Mouse (Mus musculus) MEL (cell line): ENCODE data around the gene Mical3. TPM values are rescaled to one million over a fixed set of nuclear protein-coding genes. Genes with fewer than 3 reads are reported as not detected.

Experiments
- DNase-seq: peaks from one replicate; pipeline ENCODE4 v3.0.0; 2011; ENCODE audit warnings: low read depth, low spot score
- H3K27ac ChIP-seq: 2 replicates; pipeline ENCODE4 v1.5.1; 2012; ENCODE audit warnings: low read depth, mild to moderate bottlenecking, control low read depth, low read length, moderate library complexity; ENCODE audit not compliant: control insufficient read depth
- H3K27me3 ChIP-seq, 2 experiments: fragments of 150-350 bp in 1 of 2; sonication (generic) in 1 of 2; 2 replicates each; pipeline ENCODE4 v1.6.1; 2012; ENCODE audit warnings: low read length in 2 of 2, mild to moderate bottlenecking in 2 of 2, improper control_type of control experiment in 1 of 2, moderate library complexity in 1 of 2; ENCODE audit not compliant: insufficient read depth in 2 of 2, control insufficient read depth in 1 of 2
- H3K36me3 ChIP-seq, 2 experiments: 2 replicates each; pipeline ENCODE4 v1.6.1; 2012 to 2014; ENCODE audit warnings: low read length in 2 of 2, improper control_type of control experiment in 1 of 2, inconsistent platforms in 1 of 2, mild to moderate bottlenecking in 1 of 2; ENCODE audit not compliant: insufficient read depth in 2 of 2, control insufficient read depth in 1 of 2
- H3K4me1 ChIP-seq, 2 experiments: fragments of 150-350 bp in 1 of 2; sonication (generic) in 1 of 2; 2 replicates each; pipeline ENCODE4 v1.6.1; 2012; ENCODE audit warnings: low read length in 2 of 2, improper control_type of control experiment in 1 of 2, mild to moderate bottlenecking in 1 of 2; ENCODE audit not compliant: insufficient read depth in 2 of 2, control insufficient read depth in 1 of 2
- H3K4me3 ChIP-seq, 2 experiments: fragments of 150-350 bp in 1 of 2; sonication (generic) in 1 of 2; 2 replicates each; pipeline ENCODE4 v1.5.1; 2012; ENCODE audit warnings: low read depth in 2 of 2, low read length in 2 of 2, mild to moderate bottlenecking in 2 of 2, moderate library complexity in 2 of 2, control low read depth in 1 of 2, improper control_type of control experiment in 1 of 2; ENCODE audit not compliant: control insufficient read depth in 1 of 2, insufficient read depth in 1 of 2
- H3K79me2 ChIP-seq: 2 replicates; pipeline ENCODE4 v1.6.1; 2012; ENCODE audit warnings: mild to moderate bottlenecking, low read length, moderate library complexity; ENCODE audit not compliant: control insufficient read depth, poor library complexity, insufficient read depth
- H3K9ac ChIP-seq: 2 replicates; pipeline ENCODE4 v1.6.1; 2012; ENCODE audit warnings: low read depth, mild to moderate bottlenecking, control low read depth, low read length, moderate library complexity; ENCODE audit not compliant: control insufficient read depth, poor library complexity, severe bottlenecking
- H3K9me3 ChIP-seq: fragments of 150-350 bp; sonication (generic); replicated peaks from 2 replicates; pipeline ENCODE4 v1.6.1; 2012; ENCODE audit warnings: mild to moderate bottlenecking, low read length, improper control_type of control experiment, moderate library complexity; ENCODE audit not compliant: insufficient read depth
- BHLHE40 ChIP-seq: IDR thresholded peaks from 2 replicates; pipeline ENCODE4 v1.6.1; 2012; ENCODE audit warnings: low read depth, mild to moderate bottlenecking, inconsistent platforms, low read length, improper control_type of control experiment, borderline replicate concordance
- CTCF ChIP-seq, 3 experiments: IDR thresholded peaks in 2 of 3; conservative IDR thresholded peaks in 1 of 3; 2 replicates each; pipeline ENCODE4 v1.5.1; 2011 to 2012; ENCODE audit warnings: low read length in 3 of 3, low read depth in 2 of 3, mild to moderate bottlenecking in 2 of 3, improper control_type of control experiment in 1 of 3, inconsistent platforms in 1 of 3, mixed read lengths in 1 of 3, moderate library complexity in 1 of 3; ENCODE audit not compliant: control insufficient read depth in 1 of 3, insufficient read depth in 1 of 3, poor library complexity in 1 of 3, severe bottlenecking in 1 of 3
- E2F4 ChIP-seq: IDR thresholded peaks from 2 replicates; pipeline ENCODE4 v1.6.1; 2011; ENCODE audit warnings: low read depth, low read length, improper control_type of control experiment, borderline replicate concordance
- ELF1 ChIP-seq: IDR thresholded peaks from 2 replicates; pipeline ENCODE4 v1.6.1; 2014; ENCODE audit warnings: low read depth, mild to moderate bottlenecking, inconsistent platforms, low read length, improper control_type of control experiment, moderate library complexity
- EP300 ChIP-seq, 2 experiments: IDR thresholded peaks; 2 replicates each; pipeline ENCODE4 v1.6.1; 2011; ENCODE audit warnings: improper control_type of control experiment in 2 of 2, low read length in 2 of 2, low read depth in 1 of 2, mild to moderate bottlenecking in 1 of 2
- GABPA ChIP-seq: IDR thresholded peaks from 2 replicates; pipeline ENCODE4 v1.6.1; 2012; ENCODE audit warnings: low read depth, mild to moderate bottlenecking, inconsistent platforms, low read length, improper control_type of control experiment, moderate library complexity
- HCFC1 ChIP-seq: IDR thresholded peaks from 2 replicates; pipeline ENCODE4 v1.6.1; 2012; ENCODE audit warnings: low read depth, mild to moderate bottlenecking, inconsistent platforms, low read length, improper control_type of control experiment, moderate library complexity
- KAT2A ChIP-seq: conservative IDR thresholded peaks from 2 replicates; pipeline ENCODE4 v1.6.1; 2012; ENCODE audit warnings: low read depth, low read length, improper control_type of control experiment, inconsistent platforms
- MAZ ChIP-seq: IDR thresholded peaks from 2 replicates; pipeline ENCODE4 v1.6.1; 2012; ENCODE audit warnings: low read depth, mild to moderate bottlenecking, inconsistent platforms, low read length, improper control_type of control experiment
- MEF2A ChIP-seq: IDR thresholded peaks from 2 replicates; pipeline ENCODE4 v1.6.1; 2014; ENCODE audit warnings: low read depth, mild to moderate bottlenecking, inconsistent platforms, low read length, improper control_type of control experiment; ENCODE audit not compliant: poor library complexity, insufficient replicate concordance, severe bottlenecking; ENCODE audit errors: extremely low read depth
- MXI1 ChIP-seq: IDR thresholded peaks from 2 replicates; pipeline ENCODE4 v1.6.1; 2011; ENCODE audit warnings: mild to moderate bottlenecking, low read depth, low read length, improper control_type of control experiment
- MYB ChIP-seq: IDR thresholded peaks from 2 replicates; pipeline ENCODE4 v1.6.1; 2011; ENCODE audit warnings: mild to moderate bottlenecking, low read depth, low read length, improper control_type of control experiment
- MYC ChIP-seq: IDR thresholded peaks from 2 replicates; pipeline ENCODE4 v1.6.1; 2011; ENCODE audit warnings: low read depth, mild to moderate bottlenecking, low read length, improper control_type of control experiment, moderate library complexity
- NELFE ChIP-seq: IDR thresholded peaks from 2 replicates; pipeline ENCODE4 v1.6.1; 2011; ENCODE audit warnings: low read depth, low read length, improper control_type of control experiment
- NRF1 ChIP-seq: IDR thresholded peaks from 2 replicates; pipeline ENCODE4 v1.6.1; 2014; ENCODE audit warnings: low read depth, mild to moderate bottlenecking, inconsistent platforms, low read length, improper control_type of control experiment, moderate library complexity; ENCODE audit not compliant: poor library complexity, insufficient read depth, severe bottlenecking
- POLR2A ChIP-seq, 2 experiments: IDR thresholded peaks; 2 replicates each; pipeline ENCODE4 v1.6.1; 2011 to 2012; ENCODE audit warnings: low read length in 2 of 2, mild to moderate bottlenecking in 2 of 2, control low read depth in 1 of 2, improper control_type of control experiment in 1 of 2, low read depth in 1 of 2, moderate library complexity in 1 of 2; ENCODE audit not compliant: control insufficient read depth in 1 of 2, insufficient read depth in 1 of 2, poor library complexity in 1 of 2
- POLR2AphosphoS2 ChIP-seq: IDR thresholded peaks from 2 replicates; pipeline ENCODE4 v1.6.1; 2011; ENCODE audit warnings: low read length, improper control_type of control experiment
- POLR2AphosphoS5 ChIP-seq: IDR thresholded peaks from 2 replicates; pipeline ENCODE4 v1.6.1; 2012; ENCODE audit warnings: low read depth, borderline replicate concordance, mild to moderate bottlenecking, inconsistent platforms, low read length, moderate library complexity, mixed read lengths
- RCOR1 ChIP-seq: IDR thresholded peaks from 2 replicates; pipeline ENCODE4 v1.6.1; 2012; ENCODE audit warnings: low read depth, mild to moderate bottlenecking, inconsistent platforms, low read length, improper control_type of control experiment
- SIN3A ChIP-seq: IDR thresholded peaks from 2 replicates; pipeline ENCODE4 v1.6.1; 2012; ENCODE audit warnings: low read length, improper control_type of control experiment, inconsistent platforms
- SMC3 ChIP-seq: IDR thresholded peaks from 2 replicates; pipeline ENCODE4 v1.6.1; 2011; ENCODE audit warnings: low read depth, low read length, improper control_type of control experiment
- TAL1 ChIP-seq: IDR thresholded peaks from 2 replicates; pipeline ENCODE4 v1.6.1; 2012; ENCODE audit warnings: mild to moderate bottlenecking, inconsistent platforms, low read length, moderate library complexity, mixed read lengths
- UBTF ChIP-seq: IDR thresholded peaks from 2 replicates; pipeline ENCODE4 v1.6.1; 2012; ENCODE audit warnings: low read depth, mild to moderate bottlenecking, inconsistent platforms, low read length, improper control_type of control experiment, moderate library complexity, borderline replicate concordance; ENCODE audit not compliant: insufficient read depth
- USF1 ChIP-seq: IDR thresholded peaks from 2 replicates; pipeline ENCODE4 v1.6.1; 2014; ENCODE audit warnings: low read depth, mild to moderate bottlenecking, inconsistent platforms, low read length, improper control_type of control experiment, moderate library complexity
- USF2 ChIP-seq, 2 experiments: IDR thresholded peaks; 2 replicates each; pipeline ENCODE4 v1.6.1; 2011 to 2012; ENCODE audit warnings: improper control_type of control experiment in 2 of 2, low read length in 2 of 2, borderline replicate concordance in 1 of 2, inconsistent platforms in 1 of 2, low read depth in 1 of 2, mild to moderate bottlenecking in 1 of 2; ENCODE audit not compliant: insufficient read depth in 1 of 2
- ZC3H11A ChIP-seq: IDR thresholded peaks from 2 replicates; pipeline ENCODE4 v1.6.1; 2012; ENCODE audit warnings: low read depth, mild to moderate bottlenecking, inconsistent platforms, low read length, improper control_type of control experiment
- polyA plus RNA-seq, 2 experiments: library from polyadenylated mRNA; stranded (reverse) in 1 of 2; unstranded in 1 of 2; fragments of >175 nt in 1 of 2; fragments of >200 nt in 1 of 2; gene quantifications; 2 replicates each; pipeline versions ENCODE4 v1.2.1 to v1.2.4; 2012; ENCODE audit warnings: low replicate concordance in 2 of 2, low read depth in 1 of 2; ENCODE audit not compliant: insufficient read length in 2 of 2, insufficient read depth in 1 of 2, missing spikeins in 1 of 2
- total RNA-seq: library from RNA; depleted of rRNA; stranded (reverse); fragments of 300-350 nt; gene quantifications from 2 replicates; pipeline ENCODE4 v1.2.3, GENCODE M21; 2012

The Mical3 gene
- total and polyA plus RNA-seq, 3 experiments, result 19.8 to 125 (median 31.4) TPM

GRCm38 (mm10) chr6:121054908-121055307, 75.9 kb downstream of the Mical3 start:
- no peak for DNase-seq
- TF ChIP-seq POLR2AphosphoS5 (no peak), HCFC1 (no peak), MEF2A (no peak), NRF1 (no peak), BHLHE40 (no peak), E2F4 (no peak), SIN3A (no peak), POLR2A (IDR thresholded peaks at IDR 0.05; ENCODE audit: control insufficient read depth in 1 of 2, insufficient read depth in 1 of 2, low read depth in 1 of 2, low read length in 2 of 2, poor library complexity in 1 of 2) (no peak), ELF1 (no peak), USF1 (no peak), TAL1 (no peak)
- Histone ChIP-seq H3K9me3 (no peaks in the 10 kb centered on the region), H3K27ac (no peak overlapping the region), H3K79me2 (peaks cover 14% of the 10 kb centered on the region), H3K9ac (no peak overlapping the region), H3K27me3 (no peaks in the 10 kb centered on the region), H3K4me3 (no peak overlapping the region), H3K36me3 (peaks cover 0 to 14% of the 10 kb centered on the region in 2 experiments; a peak in 3 of 4 replicates), H3K4me1 (peaks cover 15 to 17% of the 10 kb centered on the region in 2 experiments)

GRCm38 (mm10) chr6:121054340-121054739, 76.5 kb downstream of the Mical3 start:
- peaks cover 0 to 14% of the 10 kb centered on the region in 2 experiments; a peak in 3 of 4 replicates for H3K36me3 ChIP-seq
- H3K4me1 ChIP-seq, result peaks cover 15% of the 10 kb centered on the region in 2 experiments
- H3K9ac ChIP-seq, result no peak overlapping the region
- H3K27ac ChIP-seq, result no peak overlapping the region
- no peaks in the 10 kb centered on the region for H3K9me3 ChIP-seq
- no peak for TF ChIP-seq CTCF (IDR thresholded peaks at IDR 0.05 in 2 of 3, conservative IDR thresholded peaks at IDR 0.05 in 1 of 3; ENCODE audit: control insufficient read depth in 1 of 3, insufficient read depth in 1 of 3, low read depth in 2 of 3, low read length in 3 of 3, poor library complexity in 1 of 3, severe bottlenecking in 1 of 3)
- no peak for TF ChIP-seq POLR2AphosphoS2
- TF ChIP-seq ELF1, result no peak
- no peak for TF ChIP-seq MXI1
- no peak for TF ChIP-seq ZC3H11A
- TF ChIP-seq MAZ, result no peak
- no peak for TF ChIP-seq NELFE
- no peak for TF ChIP-seq EP300 (IDR thresholded peaks at IDR 0.05; ENCODE audit: low read depth in 1 of 2, low read length in 2 of 2)
- TF ChIP-seq MYB, result no peak
- no peak for TF ChIP-seq SMC3
- no peak for TF ChIP-seq POLR2A (IDR thresholded peaks at IDR 0.05; ENCODE audit: control insufficient read depth in 1 of 2, insufficient read depth in 1 of 2, low read depth in 1 of 2, low read length in 2 of 2, poor library complexity in 1 of 2)
- no peak for TF ChIP-seq GABPA
- TF ChIP-seq USF2 (IDR thresholded peaks at IDR 0.05; ENCODE audit: borderline replicate concordance in 1 of 2, insufficient read depth in 1 of 2, low read depth in 1 of 2, low read length in 2 of 2), result no peak
- no peak for TF ChIP-seq SIN3A
- no peak for TF ChIP-seq NRF1
- no peak for TF ChIP-seq E2F4
- TF ChIP-seq MYC, result no peak
- no peak for TF ChIP-seq RCOR1
- no peak for TF ChIP-seq KAT2A
- no peak for TF ChIP-seq UBTF
- no peaks in the 10 kb centered on the region for H3K27me3 ChIP-seq
- DNase-seq, result no peak
- H3K4me3 ChIP-seq, result no peak overlapping the region
- H3K79me2 ChIP-seq, result peaks cover 15% of the 10 kb centered on the region
